Mouse (Mus musculus) adrenal gland, adult 8-10 months (tissue): ENCODE results near the gene Stat1. TPM values are rescaled to one million over a fixed set of nuclear protein-coding genes. Genes with fewer than 3 reads are reported as not detected.

Experiments
- DNase-seq: peaks from one replicate; pipeline ENCODE4 v3.0.0; 2022
- total RNA-seq, 4 experiments: library from RNA; stranded (reverse); gene quantifications; 2 replicates each; pipeline ENCODE4 v1.2.4; 2022

Gene Stat1
- total RNA-seq, 4 experiments from 2014 or later = 67.0 to 111 (median 83.5) TPM

GRCm38 (mm10) chr1:52163707-52164457 is 44.6 kb downstream of the Stat1 start:
- DNase-seq = no peak

GRCm38 (mm10) chr1:52166652-52167220 is 47.5 kb downstream of the Stat1 start:
- DNase-seq = no peak

GRCm38 (mm10) chr1:52170057-52170456 is 50.8 kb downstream of the Stat1 start:
- DNase-seq = no peak

GRCm38 (mm10) chr1:52170747-52171146 is 51.5 kb downstream of the Stat1 start:
- no peak for DNase-seq

GRCm38 (mm10) chr1:52171271-52171670 is 52.0 kb downstream of the Stat1 start:
- no peak for DNase-seq

- no peak for DNase-seq
Observed at GRCm38 (mm10) chr1:52175321-52175720, 56.1 kb downstream of the Stat1 start.

- DNase-seq = no peak
Observed at GRCm38 (mm10) chr1:52175983-52176382, 56.7 kb downstream of the Stat1 start.

- no peak for DNase-seq
Observed at GRCm38 (mm10) chr1:52176999-52177398, 57.8 kb downstream of the Stat1 start.

- DNase-seq = no peak
Observed at GRCm38 (mm10) chr1:52179939-52180568, 60.8 kb downstream of the Stat1 start.

- DNase-seq = no peak
Observed at GRCm38 (mm10) chr1:52181994-52182393, 62.8 kb downstream of the Stat1 start.

- DNase-seq = no peak
Observed at GRCm38 (mm10) chr1:52182992-52183391, 63.8 kb downstream of the Stat1 start.

Other genes with a start within 250 kb of the Stat1 start
- gene Myo1b, start 203.4 kb upstream of the Stat1 start, total RNA-seq = 10 to 100 TPM; 47.5 to 65.6 (median 54.5) TPM
- under 1 TPM; 0.35 to 0.99 (median 0.48) TPM for gene Stat4, start 132.3 kb upstream of the Stat1 start, total RNA-seq
- gene Gls, start 113.8 kb downstream of the Stat1 start, total RNA-seq = 100 to 1,000 TPM; 106 to 141 (median 122) TPM